Mouse (Mus musculus) neural tube, postnatal 0 days (tissue): Measurements from ENCODE around the gene Mthfsl. TPM values are rescaled to one million over a fixed set of nuclear protein-coding genes. Genes with fewer than 3 reads are reported as not detected.

Experiments used
- polyA plus RNA-seq: library from polyadenylated mRNA; unstranded; fragments of >200 nt; fragmentation: Nextera tagmentation; extraction: Ambion mirVana; gene quantifications from 2 replicates; pipeline ENCODE4 v1.2.1, GENCODE M21; 2015

The Mthfsl gene
- polyA plus RNA-seq, result 58.1 and 59.4 TPM in 2 replicates

GRCm38 (mm10) chr9:88719989-88720537 is at the start of gene Mthfsl:
Gene Mthfsl (minus strand): TSS chr9:88720296.

DNA sequence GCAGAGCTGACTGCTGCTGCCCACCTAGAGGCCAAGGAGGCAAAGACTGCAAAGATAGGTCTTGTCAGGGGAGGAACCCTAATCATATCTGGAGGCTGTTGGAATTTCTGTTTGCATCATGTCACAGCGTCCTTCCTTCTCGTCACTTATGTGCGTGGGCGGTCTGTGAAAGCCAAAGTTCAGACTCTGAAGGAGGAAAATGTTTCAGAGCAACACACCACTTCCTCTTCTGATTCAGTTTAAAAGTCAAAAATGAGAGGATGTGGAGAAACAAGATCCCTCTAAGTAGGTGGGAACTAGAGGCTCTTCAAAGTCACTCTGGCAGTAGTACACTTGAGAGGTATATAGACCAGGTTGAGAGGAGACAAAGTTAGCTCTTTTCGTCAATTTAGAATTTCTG is 11.6 kb upstream of the Mthfsl start, which contains the start of gene Bcl2a1d:
Gene Bcl2a1d, minus strand, starts transcription at position 187 of the 400 bp plus-strand sequence.

Other genes with a start within 250 kb of the Mthfsl start
- gene Syncrip, start 237.7 kb downstream of the Mthfsl start, polyA plus RNA-seq, result 55.1 and 57.9 TPM in 2 replicates
- 15.5 and 16.0 TPM in 2 replicates for gene Zfp949, start 172.3 kb downstream of the Mthfsl start, polyA plus RNA-seq
- 0.27 and 0.43 TPM in 2 replicates for gene Trim43a, start 139.4 kb downstream of the Mthfsl start, polyA plus RNA-seq
- gene Bcl2a1d, start 11.6 kb upstream of the Mthfsl start, polyA plus RNA-seq, result 0.41 TPM in 1 of 2 replicates, not detected in the other
- not detected in 2 replicates for gene Trim43c, start 118.9 kb upstream of the Mthfsl start, polyA plus RNA-seq
- gene Bcl2a1a, start 236.6 kb upstream of the Mthfsl start, polyA plus RNA-seq, result 0.50 TPM in 1 of 2 replicates, not detected in the other